Mouse (Mus musculus): Measurements from ENCODE around the gene Cpsf4l.

The Cpsf4l gene

DNA sequence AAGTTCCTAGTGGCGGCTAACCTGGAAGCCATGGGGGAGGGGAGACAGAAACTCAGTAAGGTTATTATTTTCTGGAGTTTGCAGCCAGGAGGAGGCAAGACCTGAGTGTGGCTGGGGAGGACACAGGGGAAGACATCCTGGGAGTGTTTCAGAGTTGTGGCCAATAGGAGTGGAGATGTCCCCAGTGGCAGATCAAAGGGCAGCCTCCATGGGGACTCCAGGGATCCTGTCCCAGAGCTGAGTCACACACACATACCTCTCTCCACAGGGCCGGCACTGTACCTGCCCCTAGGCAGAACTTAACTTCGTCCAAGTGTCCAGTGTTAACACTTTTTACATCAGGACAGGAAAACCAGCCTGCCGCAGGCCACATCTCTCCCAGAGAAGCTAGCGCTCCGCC, 25.3 kb upstream of the Cpsf4l start:
- DNase-seq (ENCODE audit: low read depth, low spot score): no peak

DNA sequence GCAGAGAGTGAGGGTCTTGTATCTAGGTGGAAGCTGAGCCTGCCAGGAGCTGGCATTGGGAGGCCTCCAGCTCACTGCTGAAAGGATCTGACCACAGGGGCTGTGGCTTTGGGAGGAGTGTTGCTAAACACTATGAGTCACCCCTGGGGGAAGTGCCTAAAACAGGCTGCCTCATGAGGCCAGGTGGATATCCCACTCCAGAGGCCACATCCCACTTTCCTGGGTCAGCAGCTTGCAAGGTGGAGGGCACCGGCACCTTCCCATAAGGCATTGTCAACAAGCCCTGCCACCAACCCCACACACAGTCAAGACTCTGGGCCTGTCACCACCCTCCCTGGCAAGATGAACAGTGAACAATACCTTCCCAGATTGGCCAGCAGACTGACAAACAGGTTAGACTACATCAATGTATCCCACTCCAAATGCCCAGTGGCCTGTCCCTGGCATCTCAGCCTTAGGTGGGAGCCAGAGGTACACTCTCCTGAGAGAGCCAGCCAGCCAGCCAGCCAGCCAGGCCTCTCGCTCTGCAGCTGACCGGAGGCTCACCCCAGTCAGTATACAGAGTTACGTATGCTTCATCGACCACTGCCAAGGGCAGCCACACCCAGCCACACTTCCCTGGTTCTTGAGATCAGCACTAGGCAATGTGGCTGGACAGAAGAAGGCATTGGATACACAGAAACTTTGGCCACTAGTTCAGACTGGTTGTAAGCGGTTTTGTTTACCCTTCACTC, 24.0 kb upstream of the Cpsf4l start:
- no peak for DNase-seq (ENCODE audit: low read depth, low spot score)

DNA sequence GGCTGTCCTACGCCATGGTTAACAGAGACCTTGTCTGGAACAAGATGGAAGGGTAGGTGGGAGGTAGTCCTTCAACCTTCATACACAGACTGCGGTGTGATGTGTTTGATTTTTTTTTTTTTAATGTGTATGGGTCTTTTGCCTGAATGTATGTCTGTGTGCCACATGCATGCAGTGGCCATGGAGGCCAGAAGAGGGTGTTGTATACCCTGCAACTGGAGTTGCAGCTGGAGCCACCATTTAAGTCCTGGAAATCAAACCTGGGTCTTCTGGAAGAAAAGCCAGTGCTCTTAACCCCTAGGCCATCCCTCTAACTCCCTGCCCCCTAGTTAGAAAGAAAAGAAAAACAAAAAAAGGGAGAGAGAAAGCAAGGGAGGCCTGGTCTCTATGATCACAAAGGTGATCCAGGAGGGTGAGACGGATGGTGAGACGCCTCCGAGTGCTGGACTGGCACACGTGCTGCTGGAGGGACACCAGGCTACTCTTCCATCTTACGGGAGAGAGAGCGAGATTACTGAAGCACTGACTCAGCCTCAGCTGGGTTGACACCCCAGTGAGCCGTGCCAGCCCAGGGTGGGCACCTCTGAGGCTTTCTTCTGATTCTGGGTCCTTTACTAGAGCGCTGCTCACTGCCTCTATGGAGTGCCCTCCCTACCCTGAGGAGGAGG, 22.3 kb upstream of the Cpsf4l start:
- no peak for DNase-seq (ENCODE audit: low read depth, low spot score)

DNA sequence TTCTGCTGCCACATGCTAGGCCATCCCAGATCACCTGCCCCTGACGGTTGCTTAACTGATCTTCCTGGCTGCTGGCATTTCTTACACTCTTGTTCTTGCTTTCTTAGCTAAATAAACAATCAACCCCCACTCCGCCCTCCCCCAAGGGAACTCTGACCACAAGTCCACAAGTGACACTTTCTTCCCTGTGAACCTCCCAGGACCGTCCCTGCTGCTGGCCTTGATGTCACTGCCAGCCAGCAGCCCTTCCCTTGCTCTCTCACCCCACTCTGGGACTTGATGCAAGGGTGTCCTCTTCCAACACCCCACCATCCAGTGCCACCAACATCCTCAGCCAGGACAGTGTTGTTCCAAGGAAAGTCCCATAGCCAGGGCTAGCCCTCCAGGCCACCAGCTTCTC, 21.1 kb upstream of the Cpsf4l start:
- no peak for DNase-seq (ENCODE audit: low read depth, low spot score)

DNA sequence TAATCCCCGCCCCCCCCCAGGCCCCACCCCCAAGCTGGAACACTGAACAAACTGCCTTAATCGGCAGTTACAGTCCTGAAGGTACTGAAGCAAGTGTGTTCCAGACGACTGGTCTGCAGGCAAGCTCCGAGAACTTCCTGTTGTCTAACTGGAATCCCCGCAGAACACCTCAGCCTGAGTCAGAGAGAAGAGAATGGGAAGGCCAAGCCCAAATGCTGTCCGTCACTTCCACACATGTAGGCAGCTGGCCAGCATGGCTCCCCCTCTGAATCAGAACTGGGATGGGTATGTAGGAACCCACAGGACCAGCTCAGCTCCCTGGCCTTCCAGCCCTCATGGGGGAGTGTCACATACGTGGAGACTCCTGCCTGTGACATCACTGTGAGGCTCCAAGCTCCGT, 20.1 kb upstream of the Cpsf4l start:
- DNase-seq (ENCODE audit: low read depth, low spot score): no peak

DNA sequence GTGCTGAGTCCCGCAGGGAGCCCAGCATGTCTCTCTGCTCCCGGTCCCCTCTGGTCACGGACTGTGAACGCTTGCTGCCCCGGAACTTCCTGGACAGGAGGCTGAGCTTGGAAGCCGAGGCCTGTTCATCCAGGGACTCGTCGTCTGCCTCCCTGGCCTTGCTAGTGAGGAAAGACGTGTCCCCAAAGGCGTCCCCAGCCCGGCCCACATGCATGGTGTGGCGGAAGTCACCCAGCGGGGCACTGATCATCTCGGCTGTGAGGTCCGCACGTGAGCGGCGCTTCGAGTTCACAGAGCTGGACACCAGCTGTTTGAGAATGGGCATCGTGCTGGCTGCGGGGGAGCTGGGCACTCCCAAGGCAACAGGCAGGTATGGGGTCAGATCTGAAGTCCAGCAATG, 19.4 kb upstream of the Cpsf4l start:
- no peak for DNase-seq (ENCODE audit: low read depth, low spot score)

DNA sequence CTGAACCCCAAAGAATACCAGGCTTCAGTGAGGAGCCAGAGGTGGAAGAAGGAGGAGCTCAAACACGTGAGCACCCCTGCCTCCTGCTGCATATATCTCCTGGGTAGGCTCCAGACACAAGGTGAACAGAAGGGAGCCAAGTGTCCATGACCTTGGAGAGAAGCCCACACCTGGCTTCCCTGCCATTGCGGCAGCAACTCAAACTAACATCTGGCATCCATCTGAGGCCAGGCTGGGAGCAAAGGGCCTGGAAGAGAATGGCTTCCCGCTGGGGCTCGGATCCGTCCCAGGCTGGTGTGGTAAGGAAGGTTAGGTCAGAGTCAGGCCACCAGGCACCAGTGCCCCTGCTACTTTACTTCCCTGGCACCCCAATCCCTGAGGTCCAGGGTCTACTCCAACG, 18.2 kb upstream of the Cpsf4l start:
- DNase-seq (ENCODE audit: low read depth, low spot score): no peak

DNA sequence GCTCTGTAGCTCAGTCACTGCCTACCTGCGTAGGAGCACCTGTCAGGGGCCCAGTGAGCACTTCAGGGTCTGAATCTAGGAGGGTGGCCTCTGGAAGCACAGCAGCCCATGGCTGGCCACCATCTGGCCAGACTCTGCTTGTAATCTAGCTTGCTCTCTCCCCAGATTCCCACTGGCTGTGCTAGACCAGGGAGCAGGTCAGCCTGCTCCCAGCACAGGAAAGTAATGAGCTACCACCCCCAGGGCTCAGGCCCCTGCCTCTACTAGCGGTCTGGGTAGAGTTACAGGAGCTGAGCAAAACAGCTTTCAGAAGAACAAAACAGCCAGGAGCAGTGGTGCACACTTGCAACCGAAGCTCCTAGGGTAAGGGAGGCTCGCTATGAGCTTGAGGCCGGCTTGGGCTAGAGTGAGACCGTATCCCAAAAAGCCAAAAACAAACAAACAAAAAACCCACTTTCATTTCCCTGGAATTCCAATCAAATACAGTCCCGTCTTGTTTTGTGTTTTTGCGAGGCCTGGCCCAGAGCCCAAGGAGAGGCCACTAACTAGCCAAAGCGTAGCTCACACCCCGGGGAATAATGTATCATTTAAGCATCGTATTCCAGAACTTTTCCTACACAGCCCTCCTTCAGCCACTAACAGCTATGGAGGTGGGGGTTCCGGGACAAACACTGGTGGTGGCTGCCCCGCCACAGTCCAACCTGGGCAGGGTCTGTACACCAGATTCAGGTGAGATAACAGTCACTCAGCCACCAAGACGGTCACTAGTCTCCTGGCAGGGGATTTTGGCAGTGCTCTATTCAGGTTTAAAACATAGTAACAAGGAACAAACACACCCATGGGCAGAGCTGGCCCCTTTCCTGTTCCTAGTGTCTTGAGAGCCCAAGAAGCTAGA, 17.4 kb upstream of the Cpsf4l start:
- DNase-seq (ENCODE audit: low read depth, low spot score): no peak

DNA sequence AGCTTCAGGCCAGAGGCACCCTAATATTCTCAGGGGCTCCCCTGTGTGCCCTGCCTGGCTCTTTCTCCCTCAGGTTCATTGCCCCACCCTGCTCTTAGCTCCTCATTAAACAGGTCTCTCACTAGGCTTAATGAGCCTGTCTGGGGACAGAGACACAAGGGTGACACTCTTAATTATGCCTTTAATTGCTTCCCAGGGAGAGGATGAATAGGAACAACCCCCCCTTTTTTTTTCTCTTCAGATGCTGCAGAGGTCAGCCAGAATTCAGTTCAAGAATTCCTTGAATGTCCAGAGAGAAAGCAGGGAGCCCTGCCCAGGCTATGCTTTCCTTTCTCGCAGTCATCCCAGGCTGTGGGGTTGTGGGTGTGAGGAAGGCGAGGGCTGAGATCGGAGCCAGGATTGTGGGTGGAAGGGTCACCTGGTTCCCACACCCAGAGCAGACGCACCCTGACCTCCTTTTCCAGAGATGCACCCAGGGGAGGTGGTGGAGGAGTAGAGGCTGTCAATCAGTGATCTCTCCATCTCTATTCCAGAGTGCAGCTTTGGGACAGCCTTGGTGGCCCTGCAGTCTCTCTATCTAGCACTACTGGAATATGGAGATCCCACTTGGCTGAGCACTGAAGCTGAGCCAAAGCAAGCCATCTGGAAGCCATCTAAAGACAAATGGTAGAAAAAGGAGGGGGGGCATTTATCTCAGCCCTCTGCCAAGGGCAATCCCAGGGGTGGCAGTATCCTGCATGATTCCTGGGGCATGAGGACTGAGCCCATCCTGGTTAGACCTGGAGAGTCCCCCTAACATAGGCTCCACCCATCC, 15.6 kb upstream of the Cpsf4l start:
- peak; percentile 42 for DNase-seq (ENCODE audit: low read depth, low spot score)

DNA sequence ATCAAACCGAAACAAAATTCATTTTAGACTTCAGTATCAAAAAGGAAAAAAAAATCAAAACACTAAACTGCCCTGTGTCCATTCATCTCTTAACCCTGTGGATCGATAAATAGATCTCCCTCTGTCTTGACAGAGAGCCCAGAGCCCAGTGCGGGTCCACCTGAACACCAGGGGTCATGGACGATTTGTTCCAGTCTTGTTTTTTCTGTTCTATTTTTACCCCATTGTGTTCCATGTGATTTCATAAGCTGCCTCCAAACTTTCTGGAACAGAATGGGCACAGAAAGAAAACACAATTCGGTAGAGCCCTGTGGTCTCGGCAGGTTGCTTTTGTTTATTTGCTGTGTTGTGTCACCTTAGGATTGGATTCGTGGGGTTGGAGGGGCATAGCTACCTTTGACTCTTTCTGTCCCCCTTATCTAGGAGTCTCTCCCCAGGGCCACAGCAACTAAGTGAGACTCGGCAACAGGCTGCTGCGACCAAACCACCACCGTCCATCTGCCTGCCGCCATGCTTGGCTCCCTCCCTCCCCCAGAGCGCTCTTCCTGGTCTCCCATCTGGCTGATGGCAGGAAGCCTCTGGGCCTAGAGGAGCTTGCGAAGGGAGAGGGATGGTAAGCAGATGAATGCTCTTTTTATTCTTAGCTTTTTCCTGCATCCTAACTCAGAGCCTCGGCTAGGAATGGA, 12.7 kb upstream of the Cpsf4l start:
- no peak for DNase-seq (ENCODE audit: low read depth, low spot score)

DNA sequence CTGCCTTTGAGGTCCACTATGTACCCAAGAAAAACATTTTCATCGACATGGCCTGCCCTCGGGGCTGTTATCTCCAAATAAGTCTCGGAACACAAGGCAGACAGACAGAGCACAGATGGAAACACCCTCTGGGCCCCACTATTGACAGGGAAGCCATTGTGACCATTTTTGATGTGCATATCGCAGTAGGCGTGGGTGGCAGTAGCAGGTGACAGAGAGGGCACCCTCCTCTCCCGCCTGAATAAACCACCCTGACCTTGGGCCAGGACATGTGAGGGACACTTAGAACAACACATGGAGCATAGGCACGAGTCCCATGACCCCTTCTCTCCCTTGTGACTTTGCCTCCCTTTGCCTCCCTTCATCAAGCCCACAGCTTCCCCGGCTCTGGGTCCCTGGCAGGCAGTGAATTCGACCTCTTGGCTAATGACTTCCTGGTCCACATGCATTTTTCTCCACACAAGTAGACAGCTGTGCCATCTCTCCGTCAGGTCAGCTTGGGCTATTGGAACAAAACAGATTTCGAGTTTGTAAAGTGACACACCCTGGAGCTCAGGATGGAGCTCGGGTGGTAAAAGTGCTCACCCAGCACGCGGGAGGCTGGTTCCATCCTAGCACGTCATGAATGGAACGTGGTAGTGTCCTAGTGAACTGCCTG, 8.1 kb upstream of the Cpsf4l start:
- DNase-seq (ENCODE audit: low read depth, low spot score): no peak

DNA sequence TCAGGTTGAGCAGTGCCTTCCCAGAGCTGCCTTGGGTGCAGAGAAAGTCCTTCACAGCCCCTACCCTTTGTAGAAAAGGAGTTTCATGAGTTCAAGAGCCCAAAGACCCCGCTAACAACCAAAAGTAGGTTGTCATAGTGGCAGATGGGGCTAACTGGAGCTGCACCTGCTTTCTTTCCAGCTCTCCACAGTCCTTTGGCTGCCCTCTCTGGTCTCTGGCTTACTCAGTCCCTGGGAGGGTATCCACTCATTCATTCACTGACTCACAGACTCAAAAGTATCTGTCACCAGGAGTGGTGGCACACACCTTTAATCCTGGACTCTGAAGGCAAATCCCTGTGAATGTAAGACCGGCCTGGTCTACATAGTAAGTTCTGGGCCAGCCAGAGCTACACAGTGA, 6.3 kb upstream of the Cpsf4l start:
- DNase-seq (ENCODE audit: low read depth, low spot score): no peak

DNA sequence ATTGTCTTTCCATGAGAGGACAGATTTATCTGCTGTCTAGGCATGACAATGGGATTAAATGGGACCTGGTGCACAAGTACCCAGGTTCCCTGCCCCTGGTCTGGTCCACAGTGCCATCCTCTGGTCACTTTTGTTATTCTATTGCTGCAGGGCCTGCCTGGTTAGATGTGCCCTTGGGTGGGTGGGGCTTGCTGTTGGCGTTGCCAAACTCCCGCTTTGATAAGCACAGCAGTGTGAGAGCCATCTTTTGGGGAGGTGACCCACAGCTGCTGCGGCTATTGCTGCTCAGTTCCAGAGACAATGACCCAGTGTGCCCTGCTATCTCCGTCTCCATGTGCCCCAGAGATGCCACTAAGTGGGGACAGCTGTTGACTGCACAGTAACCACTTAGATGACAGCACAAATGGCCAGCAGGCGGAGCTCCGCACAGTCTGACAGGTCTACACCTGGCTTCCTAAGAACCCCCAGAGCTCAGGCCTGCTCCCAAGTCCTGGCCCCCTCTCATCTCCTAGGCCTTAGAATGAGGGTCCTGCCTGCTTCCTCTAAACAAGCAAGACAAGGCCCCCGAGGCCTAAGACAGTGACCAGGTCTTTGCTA, 5.4 kb upstream of the Cpsf4l start:
- no peak for DNase-seq (ENCODE audit: low read depth, low spot score)

DNA sequence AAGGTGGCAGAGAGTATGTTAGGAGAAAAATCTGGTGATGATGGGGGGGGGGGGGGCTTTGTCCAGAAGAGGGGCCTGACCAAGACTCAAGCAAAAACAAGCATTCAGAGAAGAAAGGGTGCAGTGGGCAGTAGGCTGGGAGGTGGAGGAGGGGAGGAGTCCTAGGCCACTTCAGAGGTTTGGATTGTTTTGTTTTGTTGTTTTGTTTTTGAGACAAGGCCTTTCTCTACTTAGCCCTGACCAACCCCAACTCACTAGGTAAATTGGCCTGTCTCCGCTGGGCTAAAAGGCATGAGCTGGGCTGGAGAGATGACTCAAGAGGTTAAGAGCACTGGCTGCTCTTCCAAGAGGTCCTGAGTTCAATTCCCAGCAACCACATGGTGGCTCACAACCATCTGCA, 1.2 kb upstream of the Cpsf4l start:
- DNase-seq (ENCODE audit: low read depth, low spot score): no peak

DNA sequence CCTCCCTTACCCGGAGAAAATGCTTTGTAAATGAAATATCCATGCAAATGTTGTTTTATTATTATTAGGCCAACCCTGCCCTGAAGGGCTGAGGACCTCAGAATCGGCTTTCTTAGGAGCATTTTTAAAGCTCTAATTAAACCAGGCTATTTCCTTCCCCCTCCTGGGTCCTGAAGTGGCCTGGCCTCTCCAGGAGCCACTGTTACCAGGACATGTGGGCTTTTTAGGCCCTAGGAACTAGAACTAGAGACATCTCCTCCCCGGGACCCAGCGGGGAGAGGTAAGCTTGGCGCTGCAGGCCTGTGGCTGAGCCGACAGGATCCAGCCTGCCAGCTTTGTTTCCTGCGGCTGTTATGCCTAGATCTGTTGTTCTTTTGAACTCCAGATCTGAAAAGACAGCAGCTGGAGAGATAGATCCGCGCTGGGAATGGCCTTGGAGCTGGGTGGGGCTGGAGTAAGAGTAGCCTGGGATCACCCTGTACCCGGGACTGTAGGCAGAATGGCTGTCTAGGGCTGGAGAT, 500 bp upstream of the Cpsf4l start:
- no peak for DNase-seq (ENCODE audit: low read depth, low spot score)

DNA sequence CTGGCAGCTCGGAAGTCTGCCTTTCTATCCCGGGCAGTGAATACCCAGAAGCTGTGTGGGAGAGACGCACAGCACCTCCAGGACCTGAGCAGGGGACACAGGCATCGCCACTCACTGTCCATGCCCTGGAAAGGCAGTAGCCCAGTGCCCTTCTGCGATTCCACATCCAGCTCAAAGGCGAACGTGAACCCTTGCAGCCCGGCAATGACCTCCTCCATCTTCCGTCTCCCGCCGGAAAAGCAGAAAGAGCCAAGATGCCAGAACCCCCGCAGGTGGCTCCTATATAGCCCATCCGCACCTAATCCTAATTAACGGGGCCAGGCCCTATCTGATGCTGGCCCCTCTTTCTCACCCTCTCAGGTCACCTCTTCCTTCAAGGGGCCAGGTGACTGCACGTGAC, 545 bp downstream of the Cpsf4l start:
- no peak for DNase-seq (ENCODE audit: low read depth, low spot score)

DNA sequence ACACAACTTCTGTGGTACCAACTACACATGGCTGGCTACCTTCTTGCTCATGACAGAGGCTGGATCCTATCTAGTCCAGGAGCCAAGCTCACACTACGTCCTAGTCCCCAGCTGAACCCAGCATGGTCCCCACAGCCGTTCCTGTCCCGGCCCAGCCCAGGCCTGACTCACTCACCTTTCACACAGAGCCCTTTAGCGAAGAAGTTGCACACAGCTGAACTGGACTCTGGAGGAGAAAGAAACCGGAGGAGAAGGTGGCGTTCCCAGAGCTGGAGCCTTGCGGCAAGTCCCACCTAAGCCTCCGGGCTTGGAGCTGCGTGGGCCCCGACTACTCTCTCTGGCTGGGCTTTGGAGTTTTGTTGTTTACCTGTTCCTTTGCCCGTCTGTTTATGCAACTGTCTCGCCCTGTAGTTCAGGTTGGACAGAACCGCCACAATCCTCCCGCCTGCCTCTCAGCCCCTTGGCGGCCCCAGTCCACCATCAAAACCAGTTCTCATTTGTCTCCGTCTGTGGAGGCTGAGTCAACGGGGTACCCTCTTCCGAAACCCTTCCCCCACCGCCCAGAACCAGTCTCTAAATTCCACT, 1.1 kb downstream of the Cpsf4l start:
- DNase-seq (ENCODE audit: low read depth, low spot score): no peak

DNA sequence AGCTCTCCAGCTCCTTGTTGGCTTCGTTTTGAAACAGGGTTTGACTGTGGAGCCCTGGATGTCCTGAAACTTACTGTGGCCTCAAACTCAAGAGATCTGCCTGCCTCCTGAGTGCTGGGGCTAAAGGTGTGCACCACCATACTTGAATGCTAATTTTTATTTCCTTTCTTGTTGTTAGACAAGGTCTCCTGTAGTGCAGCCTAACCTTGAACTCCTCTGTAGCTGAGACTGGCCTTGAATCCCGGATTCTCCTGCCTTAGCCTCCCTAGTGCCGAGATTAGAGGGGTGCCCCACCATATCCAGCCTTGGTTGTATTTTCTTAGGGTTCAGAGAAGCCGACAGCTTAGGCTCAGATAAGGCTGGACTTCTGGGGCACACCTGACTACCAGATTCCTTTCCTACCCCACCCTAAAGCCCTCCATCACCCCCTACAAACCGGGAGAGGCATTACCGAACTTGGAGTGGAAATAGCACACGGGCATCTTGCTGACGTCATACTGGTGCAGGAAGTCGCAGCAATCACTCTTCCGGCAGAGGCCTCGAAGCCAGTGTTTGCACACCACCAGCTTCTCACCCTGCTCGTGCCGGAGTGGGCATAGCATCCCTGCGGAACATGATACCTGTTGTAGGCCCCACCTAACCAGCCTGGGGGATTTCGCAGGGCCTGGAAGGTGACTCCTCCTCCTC, 3.7 kb downstream of the Cpsf4l start:
- no peak for DNase-seq (ENCODE audit: low read depth, low spot score)

DNA sequence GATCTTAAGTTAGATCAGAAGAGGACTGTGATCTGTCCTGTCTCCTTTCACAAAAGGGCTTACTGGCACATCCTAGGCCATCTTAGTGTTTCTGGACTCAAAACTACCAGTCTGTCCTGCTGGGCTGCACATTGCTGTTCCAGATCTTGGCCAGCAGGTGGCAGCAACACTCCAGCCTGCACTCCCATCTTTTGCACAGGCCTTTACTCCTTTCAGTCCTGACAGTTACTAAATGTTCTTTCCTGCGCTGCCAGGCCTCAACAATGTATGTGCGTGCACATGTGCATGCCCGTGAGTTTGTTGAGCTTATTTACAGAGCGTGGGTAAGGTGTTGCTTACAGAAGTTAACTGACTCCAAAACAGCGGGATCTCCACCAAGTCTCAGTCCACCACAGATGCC, 6.1 kb downstream of the Cpsf4l start:
- peak; percentile 55 for DNase-seq (ENCODE audit: low read depth, low spot score)
